Comparison of ENCODE assay signal across 20 mouse cellular contexts in genomic region chr12:40169675-40170074, GRCm38 (mm10). TPM values are rescaled to one million over a fixed set of nuclear protein-coding genes. Genes with fewer than 3 reads are reported as not detected.
DNase-seq lines count a peak whose midpoint lies in the region; ATAC-seq and TF ChIP-seq lines count a peak whose summit lies in the region.
"Had no signal": no experiment of that assay in that cellular context is flagged by ENCODE, and none has a peak within 500 bp of the region (broad histone marks: within the 10 kb centered on the region; RNA-seq: fewer than 3 reads in every experiment).

No protein-coding gene starts in this region.

- no peaks in the 10 kb centered on the region for H3K27me3 ChIP-seq in heart, adult 2 months (ENCODE audit: control insufficient read depth, insufficient read depth, low read length)
- H3K27me3 ChIP-seq: embryonic facial prominence, embryonic 13.5 days; forebrain, embryonic 12.5 days; hindbrain, embryonic 15.5 days had no signal

- no peak overlapping the region for H3K4me3 ChIP-seq in heart, adult 2 months
- no peak overlapping the region for H3K4me3 ChIP-seq in layer of hippocampus, adult 2 months
- H3K4me3 ChIP-seq: embryonic facial prominence, embryonic 13.5 days; forebrain, embryonic 12.5 days; heart, embryonic 10.5 days; hindbrain, embryonic 15.5 days had no signal

- no peaks in the 10 kb centered on the region for H3K4me1 ChIP-seq in heart, adult 2 months (ENCODE audit: control insufficient read depth, insufficient read depth, low read length)
- H3K4me1 ChIP-seq: embryonic facial prominence, embryonic 13.5 days; forebrain, embryonic 12.5 days; heart, embryonic 10.5 days; hindbrain, embryonic 15.5 days had no signal

- TF ChIP-seq CTCF in heart, adult 2 months (IDR thresholded peaks at IDR 0.05): 0 out of 2 replicates have a peak, but pooled peaks have one; percentile 21
- peak; percentile 34 for TF ChIP-seq CTCF in layer of hippocampus, adult 2 months (conservative IDR thresholded peaks at IDR 0.05)

- ATAC-seq in megakaryocyte progenitor cell, adult 5-6 weeks (replicated peaks; ENCODE audit: poor library complexity): peak; percentile 57
- ATAC-seq: forebrain, embryonic 16.5 days had no signal

- H3K9ac ChIP-seq in heart, adult 2 months (ENCODE audit: low read depth, low read length): no peak overlapping the region
- H3K9ac ChIP-seq: embryonic facial prominence, embryonic 13.5 days; forebrain, embryonic 12.5 days; hindbrain, embryonic 15.5 days had no signal

- no peak for DNase-seq in heart, adult 2 months
- DNase-seq in heart, adult 18-20 months: no peak
- no peak for DNase-seq in layer of hippocampus, adult 2 months (ENCODE audit: low spot score in 2 of 2)
- DNase-seq in layer of hippocampus, postnatal 14 days (ENCODE audit: low spot score in 2 of 2): no peak
- DNase-seq in A20 (ENCODE audit: low read depth, low spot score): peak; percentile 18
- DNase-seq in urinary bladder, postnatal 14 days (ENCODE audit: low spot score): no peak
- DNase-seq in cerebellum, postnatal 36 days: no peak
- DNase-seq: adrenal gland, postnatal 10 days; cerebellum, adult 11 months; cerebellum, adult 8-10 months; cerebellum, postnatal 14 days; gastrocnemius, postnatal 14 days; heart, postnatal 14 days had no signal

- no peaks in the 10 kb centered on the region for H3K36me3 ChIP-seq in heart, adult 2 months (ENCODE audit: control insufficient read depth, insufficient read depth, low read length)
- H3K36me3 ChIP-seq: embryonic facial prominence, embryonic 13.5 days; forebrain, embryonic 12.5 days; hindbrain, embryonic 15.5 days had no signal

- intact Hi-C loops in heart, adult 2 months (cut with DNase I): no loop called here

- no peak for TF ChIP-seq EP300 in heart, adult 2 months (IDR thresholded peaks at IDR 0.05; ENCODE audit: insufficient read depth, low read depth, low read length)

- WGBS in heart, adult 2 months: 100% methylated on average over 1 of the region's 1 CpGs

- TF ChIP-seq POLR2A in heart, adult 2 months (IDR thresholded peaks at IDR 0.05; ENCODE audit: insufficient read depth, low read depth, low read length): no peak

- no peak overlapping the region for H3K27ac ChIP-seq in heart, adult 2 months
- H3K27ac ChIP-seq in layer of hippocampus, adult 2 months: no peak overlapping the region
- H3K27ac ChIP-seq: embryonic facial prominence, embryonic 13.5 days; forebrain, embryonic 12.5 days; heart, embryonic 10.5 days; hindbrain, embryonic 15.5 days had no signal

- no peaks in the 10 kb centered on the region for H3K79me2 ChIP-seq in heart, adult 2 months (replicated peaks; ENCODE audit: control insufficient read depth, insufficient read depth, low read length)

RNA-seq across cellular contexts. Expression of gene Lsmem1, which starts 29.6 kb away (rescaled TPM):
- 10 to 100 TPM; 43.2 to 45.4 TPM for total RNA-seq in heart, adult 2 months (2021)
- 22.2 and 39.4 TPM in 2 replicates for polyA plus RNA-seq in heart, adult 2 months (2012; rRNA removed)
- total RNA-seq in heart, adult 18-20 months (2021): 10 to 100 TPM; 50.9 to 60.2 TPM
- total RNA-seq in layer of hippocampus, adult 2 months (2021): under 1 TPM; 0.37 to 0.72 TPM
- under 1 TPM; 0.25 to 0.86 TPM for total RNA-seq in layer of hippocampus, postnatal 14 days (2021)
- not detected in 2 replicates for total RNA-seq in megakaryocyte progenitor cell, adult 5-6 weeks (2015)
- total RNA-seq in megakaryocyte progenitor cell, adult 5-6 weeks (2017): 0.24 and 0.54 TPM in 2 replicates
- polyA plus RNA-seq: embryonic facial prominence, embryonic 13.5 days; forebrain, embryonic 16.5 days; gonadal fat pad, adult 2 months had no signal

RNA-seq across cellular contexts. Expression of gene Scin, which starts 35.6 kb away (rescaled TPM):
- 1 to 10 TPM in 1 of 2 experiments, under 1 TPM in 1; 0.84 to 1.1 TPM for total RNA-seq in heart, adult 2 months (2021)
- 2.0 and 2.1 TPM in 2 replicates for polyA plus RNA-seq in heart, adult 2 months (2012; rRNA removed)
- 1 to 10 TPM; 2.0 to 2.2 TPM for total RNA-seq in heart, adult 18-20 months (2021)
- total RNA-seq in layer of hippocampus, adult 2 months (2021): 1 to 10 TPM; 1.7 to 2.7 TPM
- total RNA-seq in layer of hippocampus, postnatal 14 days (2021): 1 to 10 TPM; 1.3 to 1.4 TPM
- 1.8 and 2.9 TPM in 2 replicates for total RNA-seq in megakaryocyte progenitor cell, adult 5-6 weeks (2015)
- 3.2 and 4.6 TPM in 2 replicates for total RNA-seq in megakaryocyte progenitor cell, adult 5-6 weeks (2017)
- polyA plus RNA-seq: forebrain, embryonic 16.5 days had no signal

Comparison
In these comparisons a context has a peak if more than half of its experiments do, and no peak if none do; other contexts are left out.
1. RNA of gene Lsmem1, which starts 29.6 kb away (total RNA-seq): 50.9 to 60.2 TPM in heart, adult 18-20 months and 43.2 to 45.4 TPM in heart, adult 2 months; 0.25 to 0.86 TPM in layer of hippocampus, postnatal 14 days, 0.37 to 0.72 TPM in layer of hippocampus, adult 2 months and 0.24 to 0.54 TPM in megakaryocyte progenitor cell, adult 5-6 weeks; every median in the first group is over 10 times any median in the second.